Mouse (Mus musculus): ENCODE measurements around the gene Rab10.
A peak's percentile ranks its signal among the peaks of the same experiment; 100 is the strongest.

Gene Rab10

DNA sequence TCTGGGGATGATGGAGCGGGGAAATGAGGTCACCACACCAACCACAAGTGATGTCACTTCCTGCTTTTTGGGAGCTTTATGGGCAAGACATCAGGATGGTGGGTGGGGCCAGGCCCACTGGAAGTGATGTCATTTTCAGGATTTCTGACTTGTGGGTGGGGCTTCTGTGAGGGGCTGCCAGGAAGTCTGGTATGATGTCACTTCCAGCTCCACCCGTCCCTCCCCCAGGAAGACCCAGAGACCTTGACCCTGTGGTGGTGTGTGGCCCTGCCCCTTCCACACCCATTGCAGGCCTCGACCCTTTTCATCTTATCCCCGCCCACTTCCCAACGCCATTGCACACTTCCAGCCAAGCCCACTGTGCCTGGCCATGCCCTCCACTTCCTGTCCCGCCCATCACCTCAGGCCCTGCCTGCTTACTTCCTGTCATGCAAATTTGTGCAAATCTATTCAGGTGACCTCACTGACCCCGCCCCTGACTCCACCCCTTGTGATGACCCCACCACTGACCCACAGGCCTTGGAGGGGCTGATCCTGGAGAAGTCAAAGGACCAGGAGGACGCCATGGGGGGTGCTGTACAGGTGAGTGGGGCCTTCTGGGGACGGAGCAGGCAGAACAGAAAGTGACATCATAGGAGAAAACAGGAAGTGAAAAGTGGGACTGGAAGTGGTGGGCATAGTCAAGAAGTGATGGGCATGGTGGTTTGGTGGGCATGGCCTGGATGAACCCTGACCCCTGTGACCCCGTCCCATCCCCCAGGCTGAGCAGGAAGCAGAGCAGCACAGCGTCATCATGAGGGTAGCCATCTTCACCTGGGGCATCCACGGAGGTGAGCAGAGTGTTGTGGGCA lies 72.7 kb downstream of the Rab10 start:
- no peak for DNase-seq (ENCODE audit: low spot score in 2 of 2)

DNA sequence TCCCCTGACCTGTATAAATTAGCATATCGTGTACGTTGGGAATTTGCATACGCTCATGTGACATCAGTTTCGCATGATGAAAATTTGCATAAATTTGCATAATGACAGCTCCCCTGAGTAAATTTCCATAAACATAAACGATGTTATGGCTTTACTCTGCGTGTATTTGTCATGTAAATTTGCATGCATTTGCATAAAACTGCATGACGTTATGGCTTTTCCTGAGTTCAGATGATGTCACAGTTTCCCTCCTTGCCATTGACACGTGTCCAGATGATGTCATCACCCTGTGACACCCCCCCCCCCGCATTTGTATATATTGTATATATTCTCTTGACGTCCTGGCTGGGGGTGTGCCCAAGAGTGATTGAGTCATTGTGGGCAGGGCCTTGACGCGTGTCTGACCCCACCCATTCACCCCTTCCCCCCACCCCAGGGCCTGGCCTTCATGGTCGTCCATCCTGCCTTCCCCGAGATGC lies 73.6 kb downstream of the Rab10 start:
- no peak for DNase-seq (ENCODE audit: low spot score in 2 of 2)

DNA sequence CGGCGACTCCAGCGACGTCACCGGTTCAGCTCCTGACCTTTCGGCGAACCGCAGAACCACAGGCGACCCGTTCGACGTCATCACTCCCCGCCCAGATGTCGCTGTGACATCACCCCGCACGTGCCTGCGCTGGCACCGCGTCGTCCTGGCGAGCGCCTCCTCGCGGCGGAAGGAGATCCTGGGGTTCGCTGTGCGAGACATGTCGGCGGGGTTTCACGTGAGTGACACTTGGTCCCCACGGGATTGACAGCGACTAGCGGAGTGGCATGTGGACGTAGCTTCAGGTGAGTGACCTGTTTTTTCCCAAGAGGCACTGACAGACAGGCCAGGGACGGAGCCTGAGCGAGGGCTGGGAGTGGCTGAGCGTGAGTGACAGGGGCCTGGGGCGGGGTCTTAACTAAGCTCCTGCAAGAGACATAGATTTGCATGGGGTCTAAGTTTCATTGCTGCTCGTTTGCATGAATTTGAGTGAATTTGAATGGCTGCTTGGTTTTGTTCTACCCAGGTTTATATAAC lies 74.1 kb downstream of the Rab10 start:
- DNase-seq (ENCODE audit: low spot score in 2 of 2): peak; percentile 89 to 94

- DNase-seq (ENCODE audit: low spot score in 2 of 2): peak; percentile 75 to 89
Measured at GRCm38 (mm10) chr12:3235124-3235631, 74.6 kb downstream of the Rab10 start.

GRCm38 (mm10) chr12:3234061-3234460 lies 75.7 kb downstream of the Rab10 start:
- DNase-seq (ENCODE audit: low spot score in 2 of 2): no peak

DNA sequence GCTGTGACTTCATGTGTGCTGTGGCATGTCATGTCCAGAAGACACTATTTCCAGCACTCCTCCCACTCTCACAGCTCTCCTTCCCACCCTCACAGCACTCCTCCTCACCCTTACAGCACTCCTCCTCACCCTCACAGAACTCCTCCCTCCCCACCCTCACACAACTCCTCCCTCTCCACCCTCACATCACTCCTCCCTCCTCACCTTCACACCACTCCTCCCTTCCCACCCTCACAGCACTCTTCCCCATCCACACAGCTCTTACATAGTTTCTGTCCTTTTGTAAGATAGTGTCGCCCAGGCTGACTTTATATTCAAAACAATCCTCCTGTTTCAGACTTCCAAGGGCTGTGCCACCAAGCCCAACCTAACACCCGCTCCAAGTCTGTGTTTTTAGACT lies 86.4 kb downstream of the Rab10 start:
- DNase-seq (ENCODE audit: low spot score in 2 of 2): no peak

DNA sequence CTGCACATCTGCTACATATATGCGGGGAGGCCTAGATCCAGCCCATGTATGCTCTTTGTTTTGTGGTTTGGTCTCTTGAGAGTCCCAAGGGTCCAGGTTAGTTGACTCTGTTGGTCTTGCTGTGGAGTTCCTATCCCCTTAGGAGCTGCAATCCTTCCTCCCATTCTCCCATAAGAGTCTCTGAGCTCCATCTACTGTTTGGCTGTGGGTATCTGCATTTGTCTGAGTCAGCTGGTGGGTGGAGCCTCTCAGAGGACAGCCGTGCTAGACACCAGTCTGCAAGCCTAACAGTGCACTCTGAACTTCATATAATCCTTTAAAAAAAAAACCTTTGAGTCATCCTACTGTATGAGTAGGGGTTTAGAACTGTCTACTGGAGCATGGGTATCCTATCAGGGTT lies 99.6 kb downstream of the Rab10 start:
- no peak for DNase-seq (ENCODE audit: low spot score in 2 of 2)

DNA sequence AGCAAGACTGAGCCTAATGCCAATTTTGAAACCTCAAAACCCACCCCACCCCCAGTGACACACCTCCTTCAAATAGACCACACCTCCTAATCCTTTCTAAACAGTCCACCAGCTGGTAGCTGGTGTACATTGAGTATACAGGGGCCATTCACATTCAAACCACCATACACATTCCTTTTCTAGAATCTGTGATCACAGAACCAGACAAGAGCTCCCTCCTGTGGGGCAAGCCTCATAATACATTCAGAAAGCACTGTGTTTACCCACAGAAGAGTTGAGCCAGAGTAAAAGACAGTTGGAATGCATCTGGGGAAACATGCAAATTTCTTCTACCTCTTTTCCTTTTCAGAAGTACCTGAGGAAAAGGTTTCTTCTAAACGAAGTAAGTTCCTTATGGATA lies 100.6 kb downstream of the Rab10 start:
- no peak for DNase-seq (ENCODE audit: low spot score in 2 of 2)
